Mouse (Mus musculus) testis, postnatal 10 days (tissue): ENCODE measurements around the gene Wwtr1.
A peak's percentile ranks its signal among the peaks of the same experiment; 100 is the strongest.

Source experiments
- DNase-seq: peaks from one replicate; pipeline ENCODE4 v3.0.0; 2021; ENCODE audit warnings: low spot score

Gene Wwtr1

DNA sequence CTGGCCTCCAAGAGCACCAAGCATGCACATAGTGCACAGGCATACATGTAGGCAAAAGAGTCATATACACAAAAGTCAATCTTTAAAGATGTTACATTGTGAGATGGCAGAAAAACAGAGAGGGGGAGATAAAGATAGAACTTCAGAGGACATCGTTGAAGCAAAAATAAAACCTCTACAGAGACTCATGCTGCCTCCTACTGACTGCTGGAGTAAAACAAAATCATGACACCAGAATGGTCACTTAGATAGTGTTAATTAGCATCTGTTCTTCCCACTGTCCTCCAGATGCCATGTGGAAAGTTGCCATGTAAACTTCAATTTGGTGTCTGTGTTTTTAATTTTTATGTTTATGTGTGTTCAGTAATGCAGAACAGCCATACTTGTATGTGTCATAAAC, 127.8 kb downstream of the Wwtr1 start:
- DNase-seq: no peak

DNA sequence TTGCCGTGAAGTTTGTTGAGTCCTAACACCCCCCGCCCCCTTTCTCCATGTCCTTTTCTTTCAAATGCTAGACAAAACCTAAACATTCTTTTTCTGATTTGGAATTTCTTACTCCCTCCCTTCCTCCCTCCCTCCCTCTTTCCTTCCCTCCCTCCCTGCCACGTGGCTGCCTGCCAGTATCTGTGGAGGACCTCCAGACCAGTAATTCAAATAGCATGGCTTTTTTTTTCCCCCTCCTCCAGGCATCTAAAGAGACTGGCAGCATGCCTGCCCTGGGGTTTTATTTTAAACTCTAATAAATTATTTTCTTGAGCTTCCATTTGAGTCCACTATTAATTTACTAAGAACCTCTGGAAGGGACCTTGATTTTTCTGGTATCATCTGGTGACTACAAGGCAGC, 130.0 kb downstream of the Wwtr1 start:
- peak; percentile 49 for DNase-seq

DNA sequence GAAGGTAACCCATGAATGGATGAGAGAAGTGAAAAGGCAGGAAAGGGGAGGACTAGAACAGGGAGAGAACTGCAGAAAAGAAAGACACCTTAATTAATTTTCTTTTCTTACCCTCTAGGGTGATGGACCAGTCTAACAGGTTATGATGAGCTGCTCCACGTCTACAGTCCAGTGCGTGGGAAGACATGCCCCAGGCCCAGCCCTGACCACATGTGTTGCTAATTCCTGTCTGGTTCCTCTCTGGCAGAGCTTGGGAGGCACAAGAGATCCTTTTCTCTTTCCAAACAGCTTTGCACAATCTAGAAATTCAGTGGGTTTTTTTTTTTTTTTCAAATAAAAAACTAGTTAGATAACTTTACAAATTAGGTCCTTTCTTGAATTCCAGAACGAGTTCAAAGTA, 134.8 kb downstream of the Wwtr1 start:
- no peak for DNase-seq

DNA sequence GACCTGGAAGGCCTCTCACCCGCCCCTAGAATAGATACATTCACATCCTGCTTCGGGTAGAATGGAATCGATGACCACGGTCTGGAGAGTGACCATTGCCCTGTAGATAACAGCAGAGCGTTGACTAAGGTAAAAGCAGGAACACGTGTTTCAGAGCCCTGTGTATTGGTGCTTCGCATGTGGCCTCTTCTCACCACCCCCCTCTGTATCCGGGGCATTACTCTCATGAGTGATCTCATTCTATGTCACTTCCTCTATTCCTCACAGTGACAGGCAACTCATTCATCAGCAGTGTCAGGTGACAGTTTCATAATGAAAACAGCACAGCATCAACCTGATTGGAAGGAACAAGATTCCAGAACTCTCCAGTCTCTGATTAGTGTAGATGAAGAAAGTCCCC, 140.3 kb downstream of the Wwtr1 start:
- DNase-seq: no peak

DNA sequence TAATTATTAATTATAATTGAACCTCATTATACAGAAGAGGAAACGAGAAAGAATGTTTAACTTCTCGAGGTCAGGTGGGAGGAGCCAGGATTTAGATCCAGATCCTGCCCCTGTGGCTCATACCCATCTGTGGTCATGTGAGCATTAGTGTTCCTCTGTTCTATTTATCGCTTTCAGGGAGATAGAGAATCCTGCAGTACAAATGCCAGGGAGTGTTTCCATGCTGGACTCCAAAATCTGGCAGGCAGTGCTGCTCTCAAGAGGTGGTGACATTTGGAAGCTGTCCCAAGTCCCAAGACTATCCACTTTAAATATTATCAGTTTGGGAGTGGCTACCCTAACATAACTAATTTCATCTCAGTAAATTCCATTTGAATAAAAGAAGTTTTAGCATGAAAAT, 144.0 kb downstream of the Wwtr1 start:
- DNase-seq: no peak

DNA sequence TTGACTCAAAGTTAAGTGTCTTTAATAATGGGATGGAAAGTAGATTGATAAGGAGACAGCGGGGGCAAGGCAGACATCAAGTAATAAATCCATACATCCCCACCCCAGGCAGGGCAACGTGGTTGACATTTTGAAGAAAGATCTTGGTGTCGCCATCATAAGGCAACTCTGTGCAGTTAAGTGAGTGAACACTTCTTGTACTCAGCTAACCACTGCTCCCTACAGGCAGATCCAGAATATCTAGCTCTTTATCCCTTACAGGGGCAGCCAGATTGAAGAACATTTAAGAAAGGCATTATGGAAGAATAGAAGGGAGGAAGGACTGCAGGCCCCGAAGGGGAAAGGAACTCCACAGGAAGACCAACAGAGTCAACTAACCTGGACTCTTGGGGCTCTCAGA, 146.2 kb downstream of the Wwtr1 start:
- no peak for DNase-seq

DNA sequence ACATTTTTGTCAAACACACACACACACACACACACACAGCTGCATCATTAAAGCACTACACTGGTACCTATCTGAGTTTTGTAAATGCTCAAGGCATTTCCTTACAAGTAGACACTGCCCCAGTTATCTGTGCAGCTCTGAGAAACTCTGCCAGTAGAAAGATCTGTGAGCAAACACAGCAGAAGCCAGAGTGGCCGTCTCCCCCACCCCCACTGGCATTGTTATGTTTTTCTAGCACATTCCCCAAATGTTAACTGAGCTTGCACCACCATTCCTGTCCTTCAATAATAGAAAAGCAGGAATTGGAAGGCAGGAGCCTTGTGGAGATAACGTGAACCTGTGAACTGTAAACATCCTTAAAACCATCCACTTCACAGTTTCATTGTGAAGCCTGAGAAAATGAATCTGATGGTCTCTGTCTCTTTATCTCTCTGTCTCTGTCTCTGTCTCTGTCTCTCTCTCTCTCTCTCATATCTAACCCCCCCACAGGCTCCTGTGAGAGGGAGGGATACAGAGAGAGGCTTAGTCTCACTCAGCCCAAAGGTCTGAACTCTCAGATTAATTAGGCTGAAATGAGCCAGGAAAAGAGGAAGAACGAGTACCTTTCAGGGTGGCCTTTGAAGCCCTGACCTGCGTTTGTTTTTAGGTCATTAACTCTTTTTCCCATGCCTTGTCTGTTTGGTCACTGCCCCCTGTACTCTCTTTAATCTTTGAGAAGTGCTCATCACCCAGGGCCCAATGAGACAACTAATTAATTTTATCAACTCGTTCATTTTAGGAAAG, 146.8 kb downstream of the Wwtr1 start:
- DNase-seq: peak; percentile 47

DNA sequence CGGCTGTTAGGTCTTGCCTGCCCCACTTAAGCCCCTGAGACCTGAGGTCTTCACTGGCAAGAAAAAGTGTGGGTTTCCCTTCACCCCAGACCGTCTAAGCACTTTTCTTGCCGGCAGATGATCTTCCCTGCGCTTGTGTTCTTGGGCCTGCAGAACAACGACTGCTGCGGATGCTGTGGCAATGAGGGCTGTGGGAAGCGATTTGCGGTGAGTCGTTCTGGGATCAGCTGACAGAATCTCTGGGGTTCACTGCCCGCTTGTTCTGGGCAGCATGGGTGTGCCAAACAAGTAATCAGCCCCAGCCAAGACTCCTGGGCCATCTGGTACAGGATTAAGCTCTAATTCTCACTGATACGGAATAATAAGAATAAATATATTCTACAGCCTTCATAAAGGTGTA, 149.4 kb downstream of the Wwtr1 start:
- DNase-seq: no peak

DNA sequence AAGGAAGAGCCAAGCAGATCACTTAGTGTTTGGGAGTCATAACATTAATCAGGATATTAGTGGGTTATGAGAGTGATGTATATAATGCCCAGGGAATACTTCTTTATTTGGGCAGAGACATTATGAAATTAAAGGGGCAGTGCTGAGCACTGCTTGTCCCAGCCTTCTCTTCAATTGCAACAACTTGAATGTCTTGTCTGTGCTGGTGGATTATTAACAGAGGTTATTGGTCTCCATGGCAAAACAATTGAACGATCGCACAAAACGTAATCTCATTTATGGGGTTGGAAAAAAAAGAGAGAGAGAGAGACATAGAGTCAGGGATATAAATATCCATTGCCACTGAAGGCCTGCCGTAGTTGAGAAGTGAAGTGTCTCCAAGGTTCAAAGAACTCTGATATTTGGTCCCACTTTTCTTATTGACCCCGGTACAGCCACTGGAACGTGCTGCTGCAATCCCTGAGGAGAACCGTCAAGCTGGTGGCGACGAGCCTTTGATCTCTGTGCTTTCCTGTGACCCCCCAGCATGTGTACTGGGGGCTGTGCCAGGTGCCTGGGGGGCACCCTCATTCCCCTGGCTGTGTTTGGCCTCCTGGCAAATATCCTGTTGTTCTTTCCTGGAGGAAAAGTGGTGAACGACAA, 150.5 kb downstream of the Wwtr1 start, which contains the start of gene Tm4sf4:
TSS of gene Tm4sf4 (plus strand) at position 226 of the 642 bp plus-strand sequence.
- no peak for DNase-seq

DNA sequence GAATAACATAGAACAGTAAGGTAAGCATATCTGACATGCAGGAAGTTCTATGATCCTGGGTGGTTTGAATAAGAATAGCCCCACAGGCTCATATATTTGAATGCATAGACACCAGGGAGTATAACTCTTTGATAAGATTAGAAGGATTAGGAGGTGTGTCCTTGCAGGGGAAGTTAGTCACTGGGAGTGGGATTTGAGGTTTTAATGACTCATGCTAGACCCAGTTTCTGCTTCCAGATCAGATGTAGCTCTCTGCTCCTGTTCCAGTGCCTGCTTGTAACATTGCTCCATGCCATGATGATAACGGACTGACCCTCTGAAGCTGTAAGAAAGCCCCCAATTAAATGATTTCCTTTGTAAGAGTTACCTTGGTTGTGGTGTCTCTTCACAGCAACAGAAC, 155.1 kb downstream of the Wwtr1 start:
- DNase-seq: no peak

DNA sequence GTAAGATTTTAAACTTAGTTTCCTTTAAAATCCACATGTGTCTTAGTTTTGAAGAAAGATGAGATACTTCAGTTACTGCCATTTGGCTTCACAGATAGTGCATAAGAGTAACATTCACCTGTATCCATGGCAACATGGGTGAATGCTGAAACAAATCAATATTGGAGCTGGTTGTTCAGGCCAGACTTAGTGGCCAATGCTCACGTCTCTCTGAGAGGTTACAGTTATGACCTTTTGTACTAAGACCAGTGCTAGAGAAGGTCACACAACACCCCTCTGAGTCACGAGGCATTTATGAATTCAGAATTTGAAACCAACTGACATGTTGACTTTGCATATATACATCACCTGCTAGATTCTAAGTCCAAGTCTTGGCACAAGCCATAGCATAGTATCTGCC, 155.5 kb downstream of the Wwtr1 start:
- no peak for DNase-seq

DNA sequence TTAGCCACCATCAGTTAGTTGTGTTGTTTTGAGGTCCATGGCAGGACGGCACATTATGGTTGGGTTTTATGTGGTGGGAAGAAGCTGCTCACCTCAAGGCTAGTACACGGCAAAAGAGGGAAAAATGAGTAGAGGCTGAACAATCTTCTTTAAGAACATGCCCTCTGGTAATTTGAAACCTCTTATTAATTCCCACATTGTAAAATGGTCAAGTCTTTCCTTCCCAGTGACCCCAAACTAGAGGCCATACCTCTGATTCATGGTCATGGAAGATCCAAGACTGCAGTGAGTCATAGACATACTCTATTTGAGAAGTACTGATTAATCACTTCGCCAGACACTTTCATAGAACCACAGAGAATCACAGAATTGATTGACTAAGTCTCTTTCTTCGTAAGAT, 164.2 kb downstream of the Wwtr1 start:
- DNase-seq: no peak
